Mouse (Mus musculus) spleen, postnatal 0 days (tissue): ENCODE data around the gene Cltc. TPM values are rescaled to one million over a fixed set of nuclear protein-coding genes. Genes with fewer than 3 reads are reported as not detected.

Experiments
- polyA plus RNA-seq: library from polyadenylated mRNA; unstranded; fragments of >200 nt; fragmentation: Nextera tagmentation; extraction: Ambion mirVana; gene quantifications from 2 replicates; pipeline ENCODE4 v1.2.1, GENCODE M21; 2015

Cltc gene
- 72.7 and 72.9 TPM in 2 replicates for polyA plus RNA-seq

GRCm38 (mm10) chr11:86757480-86758371 is at the start of gene Cltc:
TSS of gene Cltc (minus strand) at chr11:86757565.

GRCm38 (mm10) chr11:86683395-86684125 is 73.8 kb downstream of the Cltc start, which contains the start of the genes Vmp1 and Ptrh2:
TSS of gene Vmp1 (minus strand) at chr11:86683836.
TSS of gene Ptrh2 (plus strand) at chr11:86683985.

Other genes with a start within 250 kb of the Cltc start
- gene Rps6kb1, start 212.8 kb downstream of the Cltc start, polyA plus RNA-seq: 35.5 and 37.2 TPM in 2 replicates
- gene Tubd1, start 212.6 kb downstream of the Cltc start, polyA plus RNA-seq: 10.8 and 12.0 TPM in 2 replicates
- 102 and 113 TPM in 2 replicates for gene Vmp1, start 73.7 kb downstream of the Cltc start, polyA plus RNA-seq
- 22.4 and 23.8 TPM in 2 replicates for gene Ptrh2, start 73.6 kb downstream of the Cltc start, polyA plus RNA-seq
- gene Dhx40, start 50.2 kb upstream of the Cltc start, polyA plus RNA-seq: 13.0 and 13.7 TPM in 2 replicates
- gene Ypel2, start 236.1 kb upstream of the Cltc start, polyA plus RNA-seq: 1.6 and 1.9 TPM in 2 replicates